Mouse (Mus musculus): ENCODE measurements around the gene Tspo. TPM values are rescaled to one million over a fixed set of nuclear protein-coding genes. Genes with fewer than 3 reads are reported as not detected.

Gene Tspo
- total and polyA plus RNA-seq, 3 experiments: 66.5 to 80.0 TPM; not detected in 1

GRCm38 (mm10) chr15:83547144-83547543, 16.2 kb upstream of the Tspo start:
- DNase-seq (ENCODE audit: low read depth, low spot score): no peak
- H3K4me3 ChIP-seq (ENCODE audit: control insufficient read depth in 1 of 2, insufficient read depth in 1 of 2, low read depth in 2 of 2, low read length in 2 of 2): no peak overlapping the region
- H3K9me3 ChIP-seq (replicated peaks; ENCODE audit: insufficient read depth, low read length): no peaks in the 10 kb centered on the region
- no peaks in the 10 kb centered on the region for H3K79me2 ChIP-seq (ENCODE audit: control insufficient read depth, insufficient read depth, low read length, poor library complexity)
- no peaks in the 10 kb centered on the region; a peak in 1 of 4 replicates for H3K36me3 ChIP-seq (ENCODE audit: control insufficient read depth in 1 of 2, insufficient read depth in 2 of 2, low read length in 2 of 2)
- no peak overlapping the region for H3K9ac ChIP-seq (ENCODE audit: control insufficient read depth, low read depth, low read length, poor library complexity, severe bottlenecking)
- H3K27ac ChIP-seq (ENCODE audit: control insufficient read depth, low read depth, low read length): no peak overlapping the region
- no peaks in the 10 kb centered on the region for H3K4me1 ChIP-seq (ENCODE audit: control insufficient read depth in 1 of 2, insufficient read depth in 2 of 2, low read length in 2 of 2)
- no peaks in the 10 kb centered on the region for H3K27me3 ChIP-seq (ENCODE audit: control insufficient read depth in 1 of 2, insufficient read depth in 2 of 2, low read length in 2 of 2)
- TF ChIP-seq POLR2A (IDR thresholded peaks at IDR 0.05; ENCODE audit: control insufficient read depth in 1 of 2, insufficient read depth in 1 of 2, low read depth in 1 of 2, low read length in 2 of 2, poor library complexity in 1 of 2) (no peak), MYB (IDR thresholded peaks at IDR 0.05; ENCODE audit: low read depth, low read length) (no peak), UBTF (IDR thresholded peaks at IDR 0.05; ENCODE audit: borderline replicate concordance, insufficient read depth, low read depth, low read length) (no peak), TAL1 (IDR thresholded peaks at IDR 0.05; ENCODE audit: low read length) (no peak), ZMIZ1 (IDR thresholded peaks at IDR 0.05; ENCODE audit: low read depth, low read length) (no peak), NELFE (IDR thresholded peaks at IDR 0.05; ENCODE audit: low read depth, low read length) (no peak)

GRCm38 (mm10) chr15:83550137-83550536, 13.3 kb upstream of the Tspo start:
- Histone ChIP-seq H3K4me1 (ENCODE audit: control insufficient read depth in 1 of 2, insufficient read depth in 2 of 2, low read length in 2 of 2) (peaks cover 0 to 2% of the 10 kb centered on the region in 2 experiments; a peak in 1 of 4 replicates), H3K27ac (ENCODE audit: control insufficient read depth, low read depth, low read length) (no peak overlapping the region), H3K36me3 (ENCODE audit: control insufficient read depth in 1 of 2, insufficient read depth in 2 of 2, low read length in 2 of 2) (no peaks in the 10 kb centered on the region; a peak in 1 of 4 replicates), H3K79me2 (ENCODE audit: control insufficient read depth, insufficient read depth, low read length, poor library complexity) (peaks cover 2% of the 10 kb centered on the region), H3K9me3 (replicated peaks; ENCODE audit: insufficient read depth, low read length) (no peaks in the 10 kb centered on the region), H3K27me3 (ENCODE audit: control insufficient read depth in 1 of 2, insufficient read depth in 2 of 2, low read length in 2 of 2) (no peaks in the 10 kb centered on the region), H3K9ac (ENCODE audit: control insufficient read depth, low read depth, low read length, poor library complexity, severe bottlenecking) (no peak overlapping the region), H3K4me3 (ENCODE audit: control insufficient read depth in 1 of 2, insufficient read depth in 1 of 2, low read depth in 2 of 2, low read length in 2 of 2) (no peak overlapping the region)
- DNase-seq (ENCODE audit: low read depth, low spot score): no peak
- TF ChIP-seq ELF1 (IDR thresholded peaks at IDR 0.05; ENCODE audit: low read depth, low read length): no peak
- no peak for TF ChIP-seq MAX (IDR thresholded peaks at IDR 0.05; ENCODE audit: low read length)
- no peak for TF ChIP-seq NRF1 (IDR thresholded peaks at IDR 0.05; ENCODE audit: insufficient read depth, low read depth, low read length, poor library complexity, severe bottlenecking)
- no peak for TF ChIP-seq ETS1 (IDR thresholded peaks at IDR 0.05; ENCODE audit: low read depth, low read length)
- no peak for TF ChIP-seq E2F4 (IDR thresholded peaks at IDR 0.05; ENCODE audit: borderline replicate concordance, low read depth, low read length)
- no peak for TF ChIP-seq USF2 (IDR thresholded peaks at IDR 0.05; ENCODE audit: borderline replicate concordance in 1 of 2, insufficient read depth in 1 of 2, low read depth in 1 of 2, low read length in 2 of 2)
- no peak for TF ChIP-seq ZNF384 (IDR thresholded peaks at IDR 0.05; ENCODE audit: low read depth, low read length)
- no peak for TF ChIP-seq MEF2A (IDR thresholded peaks at IDR 0.05; ENCODE audit: extremely low read depth, insufficient replicate concordance, low read depth, low read length, poor library complexity, severe bottlenecking)
- no peak for TF ChIP-seq POLR2A (IDR thresholded peaks at IDR 0.05; ENCODE audit: control insufficient read depth in 1 of 2, insufficient read depth in 1 of 2, low read depth in 1 of 2, low read length in 2 of 2, poor library complexity in 1 of 2)

Data from MEL (cell line).